In the genomic region with DNA sequence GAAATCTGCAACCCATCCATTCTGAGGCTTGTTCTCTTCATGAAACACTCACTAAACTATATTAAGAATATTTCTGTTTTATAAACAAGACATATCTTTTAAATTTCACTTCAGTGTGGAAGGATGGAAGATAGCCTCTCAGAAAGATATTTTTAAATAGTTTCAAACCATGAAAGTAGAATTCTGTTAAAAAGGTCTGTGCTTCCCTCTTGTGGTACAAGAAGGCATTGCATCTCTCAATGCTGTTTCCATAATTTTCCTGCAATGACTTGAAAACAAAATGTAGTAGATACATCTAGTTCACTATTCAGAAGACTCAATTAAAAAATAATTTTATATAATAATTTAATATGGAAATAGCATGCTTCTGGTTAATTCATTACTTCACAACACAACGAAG, we compare ENCODE assay signal across 9 mouse cellular contexts.
DNase-seq lines count a peak whose midpoint lies in the region; ATAC-seq and TF ChIP-seq lines count a peak whose summit lies in the region.
"Had no signal": no experiment of that assay in that cellular context is flagged by ENCODE, and none has a peak within 500 bp of the region (broad histone marks: within the 10 kb centered on the region; RNA-seq: fewer than 3 reads in every experiment).

No protein-coding gene starts in this region.

- H3K4me3 ChIP-seq in heart, adult 2 months = no peak overlapping the region
- H3K4me3 ChIP-seq in heart, embryonic 11.5 days (ENCODE audit: low read depth, low read length) = no peak overlapping the region
- no peak overlapping the region for H3K4me3 ChIP-seq in liver, embryonic 14.5 days (ENCODE audit: insufficient read depth in 1 of 2, low read depth in 2 of 2, low read length in 2 of 2)
- H3K4me3 ChIP-seq in liver, embryonic 11.5 days (ENCODE audit: low read depth, low read length) = no peak overlapping the region

- no peak for TF ChIP-seq EP300 in heart, adult 2 months (IDR thresholded peaks at IDR 0.05; ENCODE audit: insufficient read depth, low read depth, low read length)
- no peak for TF ChIP-seq EP300 in liver, embryonic 14.5 days (IDR thresholded peaks at IDR 0.05; ENCODE audit: low read depth)

- 67% methylated on average over 1 of the region's 1 CpGs for WGBS in heart, adult 2 months
- 62% methylated on average over 1 of the region's 1 CpGs for WGBS in heart, embryonic 11.5 days (ENCODE audit: insufficient replicate concordance)
- 57% methylated on average over 1 of the region's 1 CpGs for WGBS in liver, embryonic 14.5 days (ENCODE audit: insufficient replicate concordance)
- 70% methylated on average over 1 of the region's 1 CpGs for WGBS in liver, embryonic 11.5 days

- H3K27ac ChIP-seq in heart, adult 2 months = no peak overlapping the region
- H3K27ac ChIP-seq in heart, embryonic 11.5 days (ENCODE audit: low read depth, low read length) = no peak overlapping the region
- H3K27ac ChIP-seq in liver, embryonic 14.5 days = no peak overlapping the region
- no peak overlapping the region for H3K27ac ChIP-seq in liver, embryonic 11.5 days (ENCODE audit: low read depth, low read length)

- no peaks in the 10 kb centered on the region for H3K27me3 ChIP-seq in heart, adult 2 months (ENCODE audit: control insufficient read depth, insufficient read depth, low read length)
- no peaks in the 10 kb centered on the region for H3K27me3 ChIP-seq in heart, embryonic 11.5 days (ENCODE audit: control insufficient read depth, insufficient read depth, low read length)
- H3K27me3 ChIP-seq in liver, embryonic 14.5 days (ENCODE audit: control insufficient read depth, insufficient read depth, low read length) = no peaks in the 10 kb centered on the region
- H3K27me3 ChIP-seq in liver, embryonic 11.5 days (replicated peaks; ENCODE audit: control insufficient read depth, insufficient read depth, low read length) = no peaks in the 10 kb centered on the region

- no peak overlapping the region for H3K9ac ChIP-seq in heart, adult 2 months (ENCODE audit: low read depth, low read length)
- H3K9ac ChIP-seq in heart, embryonic 11.5 days (ENCODE audit: low read depth, low read length) = no peak overlapping the region
- H3K9ac ChIP-seq in liver, embryonic 14.5 days (replicated peaks) = no peak overlapping the region
- H3K9ac ChIP-seq in liver, embryonic 11.5 days (ENCODE audit: low read depth, low read length) = no peak overlapping the region

- H3K79me2 ChIP-seq in heart, adult 2 months (replicated peaks; ENCODE audit: control insufficient read depth, insufficient read depth, low read length) = no peaks in the 10 kb centered on the region

- no peak for DNase-seq in heart, adult 2 months
- no peak for DNase-seq in liver, embryonic 14.5 days (ENCODE audit: low read depth in 3 of 3, low spot score in 3 of 3)
- DNase-seq in liver, embryonic 11.5 days (ENCODE audit: low spot score) = no peak
- peak; percentile 42 for DNase-seq in R1 (ENCODE audit: low read depth, low spot score)
- peak; percentile 7 for DNase-seq in lung, postnatal 14 days
- no peak for DNase-seq in neural tube, embryonic 10.5 days (ENCODE audit: extremely low spot score, low spot score)
- no peak for DNase-seq in B cell, adult 2 months

- TF ChIP-seq POLR2A in heart, adult 2 months (IDR thresholded peaks at IDR 0.05; ENCODE audit: insufficient read depth, low read depth, low read length) = no peak

- no peak overlapping the region for H3K4me2 ChIP-seq in heart, embryonic 11.5 days
- H3K4me2 ChIP-seq in liver, embryonic 14.5 days (ENCODE audit: low read depth) = no peak overlapping the region
- H3K4me2 ChIP-seq in liver, embryonic 11.5 days = no peak overlapping the region

- peak; percentile 80 for TF ChIP-seq CTCF in heart, adult 2 months (IDR thresholded peaks at IDR 0.05)
- peak; percentile 42; the same call in 1 of the 2 replicates for TF ChIP-seq CTCF in liver, embryonic 14.5 days (IDR thresholded peaks at IDR 0.05; ENCODE audit: low read depth)

- no peaks in the 10 kb centered on the region for H3K36me3 ChIP-seq in heart, adult 2 months (ENCODE audit: control insufficient read depth, insufficient read depth, low read length)
- no peaks in the 10 kb centered on the region for H3K36me3 ChIP-seq in heart, embryonic 11.5 days (ENCODE audit: control insufficient read depth, insufficient read depth, low read length)
- H3K36me3 ChIP-seq in liver, embryonic 14.5 days (replicated peaks; ENCODE audit: control insufficient read depth, insufficient read depth, low read depth) = no peaks in the 10 kb centered on the region
- no peaks in the 10 kb centered on the region for H3K36me3 ChIP-seq in liver, embryonic 11.5 days (ENCODE audit: control insufficient read depth, insufficient read depth, low read length)

- intact Hi-C loops in heart, adult 2 months (cut with DNase I) = no loop called here

- no peak for ATAC-seq in heart, embryonic 11.5 days (replicated peaks; ENCODE audit: insufficient number of reproducible peaks, low FRiP score, low TSS enrichment)
- no peak for ATAC-seq in liver, embryonic 14.5 days (ENCODE audit: insufficient read depth)
- ATAC-seq in liver, embryonic 11.5 days (replicated peaks; ENCODE audit: low FRiP score) = no peak
- ATAC-seq: midbrain, embryonic 16.5 days had no signal

- H3K4me1 ChIP-seq in heart, adult 2 months (ENCODE audit: control insufficient read depth, insufficient read depth, low read length) = no peaks in the 10 kb centered on the region
- H3K4me1 ChIP-seq in heart, embryonic 11.5 days (ENCODE audit: control insufficient read depth, insufficient read depth, low read length) = no peaks in the 10 kb centered on the region
- no peaks in the 10 kb centered on the region for H3K4me1 ChIP-seq in liver, embryonic 14.5 days (replicated peaks; ENCODE audit: control insufficient read depth in 2 of 2, insufficient read depth in 2 of 2, low read length in 1 of 2)
- no peaks in the 10 kb centered on the region for H3K4me1 ChIP-seq in liver, embryonic 11.5 days (replicated peaks; ENCODE audit: control insufficient read depth, insufficient read depth, low read length)

- H3K9me3 ChIP-seq in heart, embryonic 11.5 days (replicated peaks; ENCODE audit: control insufficient read depth, low read length) = no peaks in the 10 kb centered on the region
- no peaks in the 10 kb centered on the region for H3K9me3 ChIP-seq in liver, embryonic 14.5 days (ENCODE audit: control insufficient read depth, low read length)
- H3K9me3 ChIP-seq in liver, embryonic 11.5 days (ENCODE audit: control insufficient read depth, low read length) = no peaks in the 10 kb centered on the region

Comparison
In these comparisons a context has a peak if more than half of its experiments do, and no peak if none do; other contexts are left out.
1. DNase-seq: peak in R1 (single experiment) and lung, postnatal 14 days (single experiment); none in heart, adult 2 months (0 of 2), liver, embryonic 14.5 days (0 of 3), liver, embryonic 11.5 days (single experiment), neural tube, embryonic 10.5 days (single experiment) and B cell, adult 2 months (0 of 2).